Mouse (Mus musculus) heart, embryonic 16.5 days (tissue): Measurements from ENCODE around the gene Otop2. TPM values are rescaled to one million over a fixed set of nuclear protein-coding genes. Genes with fewer than 3 reads are reported as not detected.

Experiments
- ATAC-seq: fragments of 200-750 bp; cut with Nextera tagmentation; replicated peaks from 2 replicates; pipeline ENCODE4 v1.8.0; 2017; ENCODE audit warnings: moderate number of reproducible peaks; ENCODE audit not compliant: insufficient read depth, low FRiP score; ENCODE audit errors: extremely low read depth
- H3K27ac ChIP-seq: fragments of 300-500 bp; sonication (generic); 2 replicates; pipeline ENCODE4 v1.5.1; 2014; ENCODE audit warnings: mild to moderate bottlenecking, low read length, control low read depth, moderate library complexity
- H3K27me3 ChIP-seq: fragments of 300-500 bp; sonication (generic); 2 replicates; pipeline ENCODE4 v1.6.1; 2014; ENCODE audit warnings: low read length, mixed read lengths; ENCODE audit not compliant: control insufficient read depth, insufficient read depth
- H3K36me3 ChIP-seq: fragments of 300-500 bp; sonication (generic); 2 replicates; pipeline ENCODE4 v1.6.1; 2014; ENCODE audit not compliant: control insufficient read depth, insufficient read depth
- H3K4me1 ChIP-seq: fragments of 300-500 bp; sonication (generic); 2 replicates; pipeline ENCODE4 v1.6.1; 2014; ENCODE audit warnings: low read length, mixed read lengths; ENCODE audit not compliant: control insufficient read depth, insufficient read depth
- H3K4me2 ChIP-seq: fragments of 300-500 bp; sonication (generic); 2 replicates; pipeline ENCODE4 v1.6.1; 2014; ENCODE audit warnings: low read depth, mild to moderate bottlenecking, control low read depth, low read length
- H3K4me3 ChIP-seq: fragments of 300-500 bp; sonication (generic); 2 replicates; pipeline ENCODE4 v1.5.1; 2014; ENCODE audit warnings: mild to moderate bottlenecking, control low read depth, low read length
- H3K9ac ChIP-seq: fragments of 300-500 bp; sonication (generic); 2 replicates; pipeline ENCODE4 v1.6.1; 2014; ENCODE audit warnings: low read length, control low read depth
- H3K9me3 ChIP-seq: fragments of 300-500 bp; sonication (generic); replicated peaks from 2 replicates; pipeline ENCODE4 v1.6.1; 2016; ENCODE audit warnings: low read length; ENCODE audit not compliant: control insufficient read depth
- WGBS: fragments of 180-500 bp; shearing (Covaris S2); extraction: QIAGEN DNeasy Blood & Tissue Kit; methylation state at CpG from one replicate; pipeline ENCODE4 v1.1.7; 2014; 5-methylcytosine and 5-hydroxymethylcytosine counted together
- polyA plus RNA-seq: library from polyadenylated mRNA; unstranded; fragments of >200 nt; fragmentation: Nextera tagmentation; extraction: Ambion mirVana; gene quantifications from 2 replicates; pipeline ENCODE4 v1.2.1, GENCODE M21; 2015

Otop2 gene
- polyA plus RNA-seq, 1 experiment from 2014 or later: not detected

GRCm38 (mm10) chr11:115267061-115267883 is 39.7 kb upstream of the Otop2 start, which contains the start of gene Grin2c:
TSS of gene Grin2c (minus strand) at chr11:115267243.
- WGBS: 10% methylated on average over 40 of the region's 50 CpGs
- Histone ChIP-seq H3K27ac (no peak within 1 kb of the TSS), H3K9me3 (no peaks in the 10 kb centered on the region), H3K9ac (peak within 1 kb of the TSS; percentile 58), H3K36me3 (no peaks in the 10 kb centered on the region), H3K27me3 (peaks cover 63% of the 10 kb centered on the region), H3K4me2 (peak within 1 kb of the TSS; percentile 71), H3K4me1 (peaks cover 19% of the 10 kb centered on the region), H3K4me3 (peak within 1 kb of the TSS; percentile 47)
- ATAC-seq: no peak

GRCm38 (mm10) chr11:115267958-115268357 is 39.0 kb upstream of the Otop2 start:
- H3K27ac ChIP-seq: no peak overlapping the region
- H3K9me3 ChIP-seq: no peaks in the 10 kb centered on the region
- peaks cover 19% of the 10 kb centered on the region for H3K4me1 ChIP-seq
- WGBS: 80% methylated on average over 11 of the region's 11 CpGs
- no peak overlapping the region for H3K4me3 ChIP-seq
- peaks cover 56% of the 10 kb centered on the region for H3K27me3 ChIP-seq
- no peaks in the 10 kb centered on the region for H3K36me3 ChIP-seq
- ATAC-seq: no peak
- H3K4me2 ChIP-seq: no peak overlapping the region
- H3K9ac ChIP-seq: no peak overlapping the region

GRCm38 (mm10) chr11:115269330-115270066 is 37.5 kb upstream of the Otop2 start:
- Histone ChIP-seq H3K4me2 (no peak overlapping the region), H3K4me3 (no peak overlapping the region), H3K9me3 (no peaks in the 10 kb centered on the region), H3K9ac (no peak overlapping the region), H3K4me1 (peaks cover 19% of the 10 kb centered on the region), H3K27ac (no peak overlapping the region), H3K27me3 (peaks cover 43% of the 10 kb centered on the region), H3K36me3 (no peaks in the 10 kb centered on the region)
- WGBS: 90% methylated on average over 27 of the region's 27 CpGs
- ATAC-seq: no peak

- 30% methylated on average over 19 of the region's 19 CpGs for WGBS
- Histone ChIP-seq H3K9ac (no peak overlapping the region), H3K36me3 (no peaks in the 10 kb centered on the region), H3K4me1 (peaks cover 15% of the 10 kb centered on the region), H3K4me3 (no peak overlapping the region), H3K27ac (no peak overlapping the region), H3K27me3 (peaks cover 36% of the 10 kb centered on the region), H3K9me3 (no peaks in the 10 kb centered on the region), H3K4me2 (no peak overlapping the region)
- no peak for ATAC-seq
Measured at GRCm38 (mm10) chr11:115270148-115270861, 36.7 kb upstream of the Otop2 start.

- no peaks in the 10 kb centered on the region for H3K36me3 ChIP-seq
Measured at GRCm38 (mm10) chr11:115271052-115271451, 35.9 kb upstream of the Otop2 start.

GRCm38 (mm10) chr11:115271481-115271880 is 35.5 kb upstream of the Otop2 start:
- H3K27me3 ChIP-seq: peaks cover 24% of the 10 kb centered on the region
- ATAC-seq: no peak
- no peak overlapping the region for H3K4me3 ChIP-seq
- H3K9me3 ChIP-seq: no peaks in the 10 kb centered on the region
- H3K4me1 ChIP-seq: peaks cover 14% of the 10 kb centered on the region
- no peak overlapping the region for H3K9ac ChIP-seq
- H3K4me2 ChIP-seq: no peak overlapping the region
- H3K27ac ChIP-seq: no peak overlapping the region
- no peaks in the 10 kb centered on the region for H3K36me3 ChIP-seq
- 66% methylated on average over 10 of the region's 10 CpGs for WGBS

More at GRCm38 (mm10) chr11:115271052-115271451, 35.9 kb upstream of the Otop2 start:
- Histone ChIP-seq H3K4me1 (peaks cover 12% of the 10 kb centered on the region), H3K9me3 (no peaks in the 10 kb centered on the region), H3K27me3 (peaks cover 28% of the 10 kb centered on the region), H3K4me2 (no peak overlapping the region), H3K27ac (no peak overlapping the region), H3K4me3 (no peak overlapping the region), H3K9ac (no peak overlapping the region)
- ATAC-seq: no peak
- WGBS: 72% methylated on average over 9 of the region's 9 CpGs

- Histone ChIP-seq H3K36me3 (no peaks in the 10 kb centered on the region), H3K27ac (no peak overlapping the region), H3K9me3 (no peaks in the 10 kb centered on the region), H3K4me2 (no peak overlapping the region), H3K4me1 (peaks cover 10% of the 10 kb centered on the region), H3K9ac (no peak overlapping the region), H3K27me3 (peaks cover 9% of the 10 kb centered on the region), H3K4me3 (no peak overlapping the region)
- 62% methylated on average over 10 of the region's 10 CpGs for WGBS
- no peak for ATAC-seq
Measured at GRCm38 (mm10) chr11:115272894-115273498, 34.0 kb upstream of the Otop2 start.

GRCm38 (mm10) chr11:115273735-115274134 is 33.2 kb upstream of the Otop2 start:
- Histone ChIP-seq H3K4me1 (peaks cover 11% of the 10 kb centered on the region), H3K4me2 (no peak overlapping the region), H3K4me3 (no peak overlapping the region), H3K36me3 (no peaks in the 10 kb centered on the region), H3K9me3 (no peaks in the 10 kb centered on the region), H3K27me3 (peaks cover 2% of the 10 kb centered on the region; the same call in 1 of the 2 replicates), H3K27ac (no peak overlapping the region), H3K9ac (no peak overlapping the region)
- no peak for ATAC-seq
- WGBS: 57% methylated on average over 7 of the region's 7 CpGs
